Mouse (Mus musculus): ENCODE data around the gene Tmsb10.

- no peak for TF ChIP-seq CTCF (conservative IDR thresholded peaks at IDR 0.05; ENCODE audit: low read length)
- TF ChIP-seq NANOG (IDR thresholded peaks at IDR 0.05; ENCODE audit: borderline replicate concordance, low read length), result no peak
- TF ChIP-seq POU5F1 (IDR thresholded peaks at IDR 0.05; ENCODE audit: borderline replicate concordance, low read length), result no peak
These were observed 22.6 kb upstream of the Tmsb10 start for GRCm38 (mm10) chr6:72981124-72981651.
